Mouse (Mus musculus): ENCODE measurements around the gene Sarm1.
"Not testable (repeated sequence)": the region's sequence is repeated elsewhere in the genome, so short reads cannot be mapped to it uniquely, and the experiment has no call there.

The Sarm1 gene

GRCm38 (mm10) chr11:78497544-78498522 lies at the start of gene Sarm1:
TSS of gene Sarm1 (minus strand) at chr11:78497754.
- DNase-seq (ENCODE audit: low spot score): peak; percentile 49

GRCm38 (mm10) chr11:78545181-78545580 lies 47.6 kb upstream of the Sarm1 start:
- no peak for DNase-seq (ENCODE audit: low spot score)

GRCm38 (mm10) chr11:78544449-78545111 lies 47.0 kb upstream of the Sarm1 start:
- no peak for DNase-seq (ENCODE audit: low spot score)

GRCm38 (mm10) chr11:78540358-78540757 lies 42.8 kb upstream of the Sarm1 start:
- no peak for DNase-seq (ENCODE audit: low spot score)

GRCm38 (mm10) chr11:78536690-78537084 lies 39.1 kb upstream of the Sarm1 start:
- no peak for DNase-seq (ENCODE audit: low spot score)

GRCm38 (mm10) chr11:78536080-78536689 lies 38.6 kb upstream of the Sarm1 start, which contains the start of the genes Tnfaip1 and Ift20:
TSS of gene Tnfaip1 (minus strand) at chr11:78536332.
TSS of gene Ift20 (plus strand) at chr11:78536361.
- peak; percentile 80 for DNase-seq (ENCODE audit: low spot score)

GRCm38 (mm10) chr11:78535376-78536079 lies 38.0 kb upstream of the Sarm1 start:
- DNase-seq (ENCODE audit: low spot score): no peak

- no peak for DNase-seq (ENCODE audit: low spot score)
These were observed 37.0 kb upstream of the Sarm1 start for GRCm38 (mm10) chr11:78534516-78534915.

GRCm38 (mm10) chr11:78531515-78531914 lies 34.0 kb upstream of the Sarm1 start:
- not testable (repeated sequence) for DNase-seq (ENCODE audit: low spot score)

- DNase-seq (ENCODE audit: low spot score): no peak
These were observed 33.5 kb upstream of the Sarm1 start for GRCm38 (mm10) chr11:78531046-78531445.

GRCm38 (mm10) chr11:78530001-78530400 lies 32.4 kb upstream of the Sarm1 start:
- DNase-seq (ENCODE audit: low spot score): no peak

GRCm38 (mm10) chr11:78528714-78529113 lies 31.2 kb upstream of the Sarm1 start:
- no peak for DNase-seq (ENCODE audit: low spot score)

- DNase-seq (ENCODE audit: low spot score): no peak
These were observed 27.3 kb upstream of the Sarm1 start for GRCm38 (mm10) chr11:78524838-78525237.

- DNase-seq (ENCODE audit: low spot score): no peak
These were observed 25.8 kb upstream of the Sarm1 start for GRCm38 (mm10) chr11:78523241-78523955.

- DNase-seq (ENCODE audit: low spot score): no peak
These were observed 25.0 kb upstream of the Sarm1 start for GRCm38 (mm10) chr11:78522481-78522997.

GRCm38 (mm10) chr11:78521880-78522279 lies 24.3 kb upstream of the Sarm1 start:
- no peak for DNase-seq (ENCODE audit: low spot score)

GRCm38 (mm10) chr11:78518931-78519330 lies 21.4 kb upstream of the Sarm1 start:
- DNase-seq (ENCODE audit: low spot score): no peak

- no peak for DNase-seq (ENCODE audit: low spot score)
These were observed 18.2 kb upstream of the Sarm1 start for GRCm38 (mm10) chr11:78515549-78516325.

GRCm38 (mm10) chr11:78513106-78513790 lies 15.7 kb upstream of the Sarm1 start:
- DNase-seq (ENCODE audit: low spot score): no peak
